Mouse (Mus musculus): ENCODE data around the gene Klhl41.

DNA sequence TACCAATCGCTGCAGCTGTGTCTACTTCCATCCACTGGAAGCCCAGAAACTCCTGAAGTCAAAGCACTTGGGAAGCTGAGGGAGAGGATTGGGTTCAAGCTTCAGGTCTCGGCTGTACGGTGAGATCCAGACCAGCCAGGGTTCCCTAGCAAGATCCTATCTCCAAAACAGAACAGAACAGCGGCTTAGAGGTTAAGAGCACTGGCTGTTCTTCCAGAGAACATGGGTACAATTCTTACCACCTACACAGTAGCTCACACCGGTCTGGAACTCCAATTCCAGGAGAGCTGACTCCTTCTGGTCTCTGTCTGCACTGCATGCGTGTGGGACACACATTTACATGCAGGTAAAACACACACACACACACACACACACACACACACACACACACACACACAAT, 40.0 kb upstream of the Klhl41 start:
- TF ChIP-seq CTCF (IDR thresholded peaks at IDR 0.05) (no peak), EP300 (IDR thresholded peaks at IDR 0.05) (no peak)

All from lung, postnatal 0 days (tissue).